Mouse (Mus musculus) neural tube, embryonic 13.5 days (tissue): ENCODE measurements around the gene Plppr3. TPM values are rescaled to one million over a fixed set of nuclear protein-coding genes. Genes with fewer than 3 reads are reported as not detected.

Experiments used
- microRNA-seq: library from miRNA; unstranded; fragments of <30 nt; microRNA quantifications from one replicate; pipeline ENCODE4, GENCODE M21; 2016
- polyA plus RNA-seq: library from polyadenylated mRNA; unstranded; fragments of >200 nt; fragmentation: Nextera tagmentation; extraction: Ambion mirVana; gene quantifications from 2 replicates; pipeline ENCODE4 v1.2.1, GENCODE M21; 2015

Plppr3 gene
- polyA plus RNA-seq, 1 experiment from 2014 or later: 361 TPM

Small RNA genes within 50 kb of the gene (microRNA-seq; reads per million reads assigned to microRNA genes)
- gene Mir6910: not detected

Other genes starting within 250 kb of the Plppr3 start
- gene Shc2, start 236.7 kb downstream of the Plppr3 start, polyA plus RNA-seq: 34.5 and 39.0 TPM in 2 replicates
- gene Odf3l2, start 228.9 kb downstream of the Plppr3 start, polyA plus RNA-seq: not detected in 2 replicates
- 0.62 and 1.1 TPM in 2 replicates for gene Madcam1, start 210.1 kb downstream of the Plppr3 start, polyA plus RNA-seq
- gene Tpgs1, start 205.3 kb downstream of the Plppr3 start, polyA plus RNA-seq: 82.3 and 90.2 TPM in 2 replicates
- gene Cdc34, start 192.4 kb downstream of the Plppr3 start, polyA plus RNA-seq: 98.3 and 98.7 TPM in 2 replicates
- gene Gzmm, start 185.6 kb downstream of the Plppr3 start, polyA plus RNA-seq: 0.69 and 1.5 TPM in 2 replicates
- 750 and 762 TPM in 2 replicates for gene Bsg, start 170.1 kb downstream of the Plppr3 start, polyA plus RNA-seq
- gene Hcn2, start 158.0 kb downstream of the Plppr3 start, polyA plus RNA-seq: 0.78 and 0.83 TPM in 2 replicates
- gene Polrmt, start 128.1 kb downstream of the Plppr3 start, polyA plus RNA-seq: 40.7 and 41.2 TPM in 2 replicates
- gene Fgf22, start 119.6 kb downstream of the Plppr3 start, polyA plus RNA-seq: 1.7 and 2.7 TPM in 2 replicates
- 96.2 and 98.5 TPM in 2 replicates for gene Rnf126, start 107.7 kb downstream of the Plppr3 start, polyA plus RNA-seq
- 1.9 and 2.8 TPM in 2 replicates for gene Fstl3, start 97.4 kb downstream of the Plppr3 start, polyA plus RNA-seq
- 0.07 and 0.69 TPM in 2 replicates for gene Prss57, start 83.7 kb downstream of the Plppr3 start, polyA plus RNA-seq
- 214 and 231 TPM in 2 replicates for gene Palm, start 81.1 kb downstream of the Plppr3 start, polyA plus RNA-seq
- 2.1 and 2.5 TPM in 2 replicates for gene Misp, start 53.6 kb downstream of the Plppr3 start, polyA plus RNA-seq
- 87.9 and 114 TPM in 2 replicates for gene Ptbp1, start 20.2 kb downstream of the Plppr3 start, polyA plus RNA-seq
- 14.3 and 14.7 TPM in 2 replicates for gene Prtn3, start 158 bp downstream of the Plppr3 start, polyA plus RNA-seq
- 0.67 TPM in 1 of 2 replicates, not detected in the other for gene Elane, start 11.6 kb upstream of the Plppr3 start, polyA plus RNA-seq
- gene Cfd, start 16.2 kb upstream of the Plppr3 start, polyA plus RNA-seq: not detected in 2 replicates
- gene Med16, start 34.3 kb upstream of the Plppr3 start, polyA plus RNA-seq: 47.4 and 49.0 TPM in 2 replicates
- 40.5 and 48.8 TPM in 2 replicates for gene Gm26602, start 36.2 kb upstream of the Plppr3 start, polyA plus RNA-seq
- gene Kiss1r, start 42.3 kb upstream of the Plppr3 start, polyA plus RNA-seq: 2.1 and 2.4 TPM in 2 replicates
- gene R3hdm4, start 46.6 kb upstream of the Plppr3 start, polyA plus RNA-seq: 237 and 249 TPM in 2 replicates
- gene Arid3a, start 52.4 kb upstream of the Plppr3 start, polyA plus RNA-seq: 3.4 and 5.4 TPM in 2 replicates
- 67.0 and 85.7 TPM in 2 replicates for gene Wdr18, start 85.5 kb upstream of the Plppr3 start, polyA plus RNA-seq
- gene Grin3b, start 96.1 kb upstream of the Plppr3 start, polyA plus RNA-seq: 0.58 and 0.61 TPM in 2 replicates
- 21.0 and 21.4 TPM in 2 replicates for gene Tmem259, start 109.7 kb upstream of the Plppr3 start, polyA plus RNA-seq
- gene Cnn2, start 114.0 kb upstream of the Plppr3 start, polyA plus RNA-seq: 55.6 and 56.2 TPM in 2 replicates
- gene Abca7, start 121.9 kb upstream of the Plppr3 start, polyA plus RNA-seq: 7.7 and 8.1 TPM in 2 replicates
- gene Arhgap45, start 142.0 kb upstream of the Plppr3 start, polyA plus RNA-seq: 2.4 and 2.9 TPM in 2 replicates
- gene Polr2e, start 165.2 kb upstream of the Plppr3 start, polyA plus RNA-seq: 141 and 153 TPM in 2 replicates
- 505 and 556 TPM in 2 replicates for gene Gpx4, start 172.5 kb upstream of the Plppr3 start, polyA plus RNA-seq
- 12.9 and 13.0 TPM in 2 replicates for gene Sbno2, start 230.9 kb upstream of the Plppr3 start, polyA plus RNA-seq
- gene Stk11, start 241.2 kb upstream of the Plppr3 start, polyA plus RNA-seq: 13.3 and 16.8 TPM in 2 replicates